Mouse (Mus musculus) C3H10T1/2 (cell line): ENCODE measurements around the gene Rnh1. TPM values are rescaled to one million over a fixed set of nuclear protein-coding genes. Genes with fewer than 3 reads are reported as not detected.

Experiments used
- polyA plus RNA-seq, 2 experiments: library from polyadenylated mRNA; unstranded; fragments of >200 nt; fragmentation: generic; extraction: Trizol; gene quantifications; one replicate each; pipeline ENCODE4 v1.2.1; 2012; ENCODE audit warnings: missing spikeins in 2 of 2

The Rnh1 gene
- polyA plus RNA-seq, result 100 to 1,000 TPM; 241 to 367 TPM

GRCm38 (mm10) chr7:141172116-141173006 lies at the start of gene Rnh1:
Rnh1 (minus strand) TSS chr7:141172857.

GRCm38 (mm10) chr7:141215101-141215879 lies 42.6 kb upstream of the Rnh1 start, which contains the start of gene Rassf7:
Rassf7 (plus strand) TSS chr7:141215860.

GRCm38 (mm10) chr7:141213605-141214235 lies 41.1 kb upstream of the Rnh1 start, which contains the start of gene Lmntd2:
Lmntd2 (minus strand) TSS chr7:141214080.

GRCm38 (mm10) chr7:141193948-141194347 lies 21.3 kb upstream of the Rnh1 start, which contains the start of the genes Hras and Lrrc56:
Hras (minus strand) TSS chr7:141194005.
Lrrc56 (plus strand) TSS chr7:141194157.

GRCm38 (mm10) chr7:141122245-141122644 lies 50.4 kb downstream of the Rnh1 start, which contains the start of gene Ptdss2:
Ptdss2 (plus strand) TSS chr7:141122382.

GRCm38 (mm10) chr7:141117636-141118035 lies 55.0 kb downstream of the Rnh1 start, which contains the start of gene Ano9:
Ano9 (minus strand) TSS chr7:141117806.

Other genes with a start within 250 kb of the Rnh1 start
- gene Pgghg, start 231.5 kb downstream of the Rnh1 start, polyA plus RNA-seq, result 10 to 100 TPM; 13.7 to 29.8 TPM
- gene Ifitm5, start 222.6 kb downstream of the Rnh1 start, polyA plus RNA-seq, result 1 to 10 TPM in 1 of 2 experiments, under 1 TPM in 1; 0.25 to 2.7 TPM
- under 1 TPM; 0.14 to 0.58 TPM for gene Gm45717, start 216.9 kb downstream of the Rnh1 start, polyA plus RNA-seq
- 1,000 to 10,000 TPM; 1,155 to 1,564 TPM for gene Ifitm2, start 216.9 kb downstream of the Rnh1 start, polyA plus RNA-seq
- 10 to 100 TPM; 12.2 to 27.4 TPM for gene Ifitm1, start 205.6 kb downstream of the Rnh1 start, polyA plus RNA-seq
- gene Ifitm3, start 162.1 kb downstream of the Rnh1 start, polyA plus RNA-seq, result 1,000 to 10,000 TPM; 1,553 to 1,705 TPM
- 1 to 10 TPM; 2.5 to 4.3 TPM for gene Ifitm6, start 154.9 kb downstream of the Rnh1 start, polyA plus RNA-seq
- not detected for gene Gm17387, start 143.7 kb downstream of the Rnh1 start, polyA plus RNA-seq
- 1 to 10 TPM; 3.9 to 4.3 TPM for gene B4galnt4, start 111.8 kb downstream of the Rnh1 start, polyA plus RNA-seq
- gene Pkp3, start 94.6 kb downstream of the Rnh1 start, polyA plus RNA-seq, result 1 to 10 TPM; 1.8 to 6.9 TPM
- gene Sigirr, start 72.3 kb downstream of the Rnh1 start, polyA plus RNA-seq, result 1 to 10 TPM; 3.7 to 6.1 TPM
- gene Ano9, start 55.1 kb downstream of the Rnh1 start, polyA plus RNA-seq, result not detected
- 10 to 100 TPM; 18.4 to 33.3 TPM for gene Ptdss2, start 50.5 kb downstream of the Rnh1 start, polyA plus RNA-seq
- 100 to 1,000 TPM; 103 to 394 TPM for gene Hras, start 21.1 kb upstream of the Rnh1 start, polyA plus RNA-seq
- 1 to 10 TPM; 1.1 to 9.3 TPM for gene Lrrc56, start 21.3 kb upstream of the Rnh1 start, polyA plus RNA-seq
- under 1 TPM; 0.01 to 0.06 TPM for gene Lmntd2, start 41.2 kb upstream of the Rnh1 start, polyA plus RNA-seq
- 10 to 100 TPM; 18.3 to 22.5 TPM for gene Rassf7, start 43.0 kb upstream of the Rnh1 start, polyA plus RNA-seq
- 10 to 100 TPM; 37.5 to 55.7 TPM for gene Phrf1, start 55.9 kb upstream of the Rnh1 start, polyA plus RNA-seq
- gene Irf7, start 93.6 kb upstream of the Rnh1 start, polyA plus RNA-seq, result 1 to 10 TPM in 1 of 2 experiments, under 1 TPM in 1; 0.70 to 6.4 TPM
- under 1 TPM in 1 of 2 experiments, not detected in 1; 0.04 TPM for gene Cdhr5, start 103.9 kb upstream of the Rnh1 start, polyA plus RNA-seq
- gene Sct, start 106.3 kb upstream of the Rnh1 start, polyA plus RNA-seq, result not detected
- under 1 TPM in 1 of 2 experiments, not detected in 1; 0.04 TPM for gene Drd4, start 119.1 kb upstream of the Rnh1 start, polyA plus RNA-seq
- gene Deaf1, start 154.8 kb upstream of the Rnh1 start, polyA plus RNA-seq, result 10 to 100 TPM; 21.2 to 45.8 TPM
- gene Tmem80, start 154.9 kb upstream of the Rnh1 start, polyA plus RNA-seq, result 10 to 100 TPM; 27.0 to 32.8 TPM
- 1 to 10 TPM in 1 of 2 experiments, under 1 TPM in 1; 0.15 to 1.3 TPM for gene Eps8l2, start 166.0 kb upstream of the Rnh1 start, polyA plus RNA-seq
- 100 to 1,000 TPM; 168 to 274 TPM for gene Taldo1, start 219.3 kb upstream of the Rnh1 start, polyA plus RNA-seq
- 10 to 100 TPM; 19.0 to 44.3 TPM for gene Gatd1, start 241.3 kb upstream of the Rnh1 start, polyA plus RNA-seq